Mouse (Mus musculus) hindbrain, embryonic 12.5 days (tissue): ENCODE results near the gene Rbm47. TPM values are rescaled to one million over a fixed set of nuclear protein-coding genes. Genes with fewer than 3 reads are reported as not detected.
"Not testable (repeated sequence)": the region's sequence is repeated elsewhere in the genome, so short reads cannot be mapped to it uniquely, and the experiment has no call there.

Experiments used
- ATAC-seq: fragments of 200-750 bp; cut with Nextera tagmentation; 2 replicates; pipeline ENCODE4 v1.8.0; 2017; ENCODE audit warnings: moderate TSS enrichment; ENCODE audit not compliant: low FRiP score
- H3K27ac ChIP-seq: fragments of 300-500 bp; sonication (generic); 2 replicates; pipeline ENCODE4 v1.5.1; 2016; ENCODE audit warnings: mild to moderate bottlenecking
- H3K27me3 ChIP-seq: fragments of 300-500 bp; sonication (generic); 2 replicates; pipeline ENCODE4 v1.6.1; 2016; ENCODE audit warnings: mild to moderate bottlenecking
- H3K36me3 ChIP-seq: fragments of 300-500 bp; sonication (generic); 2 replicates; pipeline ENCODE4 v1.6.1; 2016; ENCODE audit warnings: mild to moderate bottlenecking
- H3K4me1 ChIP-seq: fragments of 300-500 bp; sonication (generic); 2 replicates; pipeline ENCODE4 v1.6.1; 2016
- H3K4me2 ChIP-seq: fragments of 300-500 bp; sonication (generic); replicated peaks from 2 replicates; pipeline ENCODE4 v1.6.1; 2016; ENCODE audit warnings: mild to moderate bottlenecking
- H3K4me3 ChIP-seq: fragments of 300-500 bp; sonication (generic); 2 replicates; pipeline ENCODE4 v1.5.1; 2016; ENCODE audit warnings: mild to moderate bottlenecking
- H3K9ac ChIP-seq: fragments of 300-500 bp; sonication (generic); 2 replicates; pipeline ENCODE4 v1.6.1; 2016; ENCODE audit warnings: mild to moderate bottlenecking, moderate library complexity
- H3K9me3 ChIP-seq: fragments of 300-500 bp; sonication (generic); replicated peaks from 2 replicates; pipeline ENCODE4 v1.6.1; 2016; ENCODE audit warnings: mild to moderate bottlenecking
- WGBS: fragments of 180-500 bp; shearing (Covaris S2); methylation state at CpG from one replicate; pipeline ENCODE4 v1.1.7; 2016; 5-methylcytosine and 5-hydroxymethylcytosine counted together
- polyA plus RNA-seq: library from polyadenylated mRNA; unstranded; fragments of >200 nt; fragmentation: Nextera tagmentation; extraction: Ambion mirVana; gene quantifications from 2 replicates; pipeline ENCODE4 v1.2.1, GENCODE M21; 2016

The Rbm47 gene
- polyA plus RNA-seq, 1 experiment from 2014 or later, result 9.6 TPM

DNA sequence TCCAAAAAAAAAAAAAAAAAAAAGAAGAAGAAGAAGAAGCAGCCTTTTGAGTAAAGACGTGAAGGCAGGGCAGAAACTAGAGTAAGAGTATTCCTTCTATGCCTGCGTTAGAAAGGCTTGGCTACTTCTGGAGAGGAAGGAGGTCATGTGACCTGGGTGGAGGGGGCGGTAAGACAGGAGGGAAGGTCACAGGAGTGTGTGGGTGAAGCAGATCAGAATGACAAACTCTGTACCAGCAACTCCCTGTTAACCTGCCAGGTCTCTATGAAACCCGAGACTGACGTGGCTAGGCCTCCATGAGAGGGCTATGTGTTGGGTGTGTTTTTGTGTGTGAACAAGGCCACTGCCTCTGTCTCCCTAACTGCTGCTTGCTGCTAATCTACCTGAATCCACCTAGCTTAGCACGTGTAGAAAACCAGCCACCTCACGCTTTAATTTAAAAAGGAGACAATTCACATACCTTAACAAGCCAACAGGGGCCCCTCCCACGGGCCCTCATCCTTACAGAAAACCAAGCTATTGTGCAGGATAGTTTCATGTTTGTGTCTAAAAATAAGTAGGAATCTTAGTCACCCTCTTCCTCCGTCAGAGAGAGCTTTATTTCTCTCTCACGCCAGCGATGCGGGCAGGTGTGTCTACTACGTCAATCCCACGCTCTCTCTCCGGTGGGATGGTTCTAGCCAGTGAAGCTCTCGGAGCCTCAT is 17.7 kb upstream of the Rbm47 start:
- 84% methylated on average over 16 of the region's 16 CpGs for WGBS
- H3K4me1 ChIP-seq, result no peaks in the 10 kb centered on the region
- H3K4me2 ChIP-seq, result no peak overlapping the region
- ATAC-seq, result no peak
- H3K9ac ChIP-seq, result no peak overlapping the region
- H3K36me3 ChIP-seq, result no peaks in the 10 kb centered on the region
- no peak overlapping the region for H3K4me3 ChIP-seq
- H3K27me3 ChIP-seq, result no peaks in the 10 kb centered on the region
- H3K27ac ChIP-seq, result no peak overlapping the region
- H3K9me3 ChIP-seq, result no peaks in the 10 kb centered on the region

DNA sequence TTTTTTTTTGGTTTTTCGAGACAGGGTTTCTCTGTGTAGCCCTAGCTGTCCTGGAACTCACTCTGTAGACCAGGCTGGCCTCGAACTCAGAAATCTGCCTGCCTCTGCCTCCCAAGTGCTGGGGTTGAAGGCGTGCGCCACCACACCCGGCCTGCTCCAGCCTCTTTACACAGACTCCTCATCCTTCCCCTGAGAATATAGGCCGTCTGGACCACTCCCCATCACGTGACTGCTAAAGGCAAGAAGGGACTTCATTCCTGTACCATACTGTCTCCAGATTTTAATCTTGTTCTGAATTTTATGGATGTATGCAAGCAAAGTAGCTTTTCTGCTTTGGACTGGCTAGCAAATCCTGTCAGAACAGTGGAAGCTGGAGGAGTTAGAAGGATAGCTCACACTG is 15.7 kb upstream of the Rbm47 start:
- H3K9me3 ChIP-seq, H3K9ac ChIP-seq, H3K36me3 ChIP-seq, ATAC-seq, H3K27me3 ChIP-seq, H3K4me2 ChIP-seq, H3K27ac ChIP-seq, H3K4me3 ChIP-seq, H3K4me1 ChIP-seq: not testable (repeated sequence)
- 88% methylated on average over 6 of the region's 7 CpGs for WGBS

DNA sequence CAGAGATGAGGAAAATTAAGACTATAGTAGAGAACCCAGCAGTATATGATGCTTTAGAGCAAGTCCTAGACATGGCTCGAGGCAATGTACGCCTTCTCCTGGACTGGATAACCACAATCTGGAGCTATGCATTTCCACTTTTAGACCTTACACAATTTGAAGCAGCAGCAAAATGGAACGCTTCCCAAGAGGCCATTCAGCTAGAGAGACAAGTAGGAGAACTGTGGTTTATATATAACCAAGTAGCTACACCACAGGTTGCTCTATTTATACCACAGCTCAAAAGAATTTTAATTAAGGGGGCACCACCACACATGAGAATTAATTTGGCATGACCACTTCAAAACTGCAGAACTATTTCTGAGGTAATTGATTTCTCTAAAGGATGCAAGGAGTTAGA is 9.2 kb upstream of the Rbm47 start:
- Histone ChIP-seq H3K4me2 (no peak overlapping the region), H3K27me3 (no peaks in the 10 kb centered on the region), H3K4me1 (no peaks in the 10 kb centered on the region), H3K27ac (no peak overlapping the region), H3K9ac (no peak overlapping the region), H3K4me3 (no peak overlapping the region), H3K9me3 (no peaks in the 10 kb centered on the region), H3K36me3 (no peaks in the 10 kb centered on the region)
- 82% methylated on average over 3 of the region's 3 CpGs for WGBS
- no peak for ATAC-seq

DNA sequence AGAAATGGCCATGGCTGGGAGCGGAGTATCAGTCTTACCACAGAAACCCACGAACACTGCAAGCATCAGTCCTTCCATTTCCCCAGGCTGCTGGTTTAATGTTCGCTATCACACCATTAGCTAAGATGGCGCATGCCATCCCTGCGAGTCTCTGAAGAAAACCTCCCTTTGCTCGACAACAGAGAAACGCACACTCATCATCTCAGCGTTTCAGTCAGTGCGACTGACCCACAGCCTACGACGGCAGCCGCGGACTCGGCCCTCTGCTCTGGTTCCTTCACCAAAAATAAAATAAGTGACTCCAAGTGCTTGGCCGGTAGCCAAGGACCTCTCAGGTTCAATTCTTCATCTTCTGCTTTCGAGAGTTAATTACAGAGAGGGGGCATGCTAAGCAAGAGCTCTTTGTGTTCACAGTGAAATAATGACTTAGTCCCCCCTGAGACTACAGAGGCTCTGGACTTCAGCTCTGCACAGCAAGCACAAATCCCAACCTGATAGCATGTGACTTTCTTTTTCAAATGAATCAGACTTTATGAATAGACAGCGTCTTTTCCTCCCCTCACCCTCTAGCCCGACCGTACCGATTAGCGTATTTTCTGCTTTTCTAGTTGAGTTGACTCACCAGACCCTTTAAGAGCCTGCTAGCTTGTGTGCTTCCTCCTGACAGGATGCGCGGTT is 1.4 kb upstream of the Rbm47 start:
- Histone ChIP-seq H3K27ac (peak overlapping the region; percentile 40), H3K9me3 (no peaks in the 10 kb centered on the region), H3K9ac (no peak overlapping the region), H3K27me3 (no peaks in the 10 kb centered on the region), H3K4me2 (peak overlapping the region; percentile 20; the same call in 1 of the 2 replicates), H3K36me3 (no peaks in the 10 kb centered on the region), H3K4me1 (peaks cover 7% of the 10 kb centered on the region), H3K4me3 (no peak overlapping the region)
- 63% methylated on average over 23 of the region's 23 CpGs for WGBS
- ATAC-seq, result 0 out of 2 replicates have a peak, but pooled peaks have one; percentile 56

DNA sequence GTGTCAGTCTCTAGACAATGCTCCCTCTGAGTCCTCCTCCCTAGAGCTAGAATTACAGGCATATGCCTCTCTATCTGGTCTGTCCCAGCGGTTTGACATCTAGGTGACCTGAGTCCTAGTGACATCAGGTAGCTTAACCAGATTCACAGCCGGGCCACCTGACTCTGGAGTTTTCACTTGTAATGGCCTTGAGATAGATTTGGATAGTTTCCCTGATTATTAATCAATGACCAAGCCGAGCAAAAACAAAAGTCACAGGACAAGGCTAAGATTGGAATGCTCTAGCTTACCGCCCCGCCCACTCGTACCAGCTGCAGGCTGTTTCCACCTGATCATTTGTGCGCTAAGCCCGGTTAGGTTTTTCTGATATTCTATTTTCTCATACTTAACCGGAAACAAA is 2.3 kb downstream of the Rbm47 start:
- no peaks in the 10 kb centered on the region for H3K36me3 ChIP-seq
- peaks cover 7% of the 10 kb centered on the region for H3K4me1 ChIP-seq
- no peaks in the 10 kb centered on the region for H3K27me3 ChIP-seq
- no peak overlapping the region for H3K4me2 ChIP-seq
- no peak overlapping the region for H3K4me3 ChIP-seq
- 86% methylated on average over 9 of the region's 9 CpGs for WGBS
- ATAC-seq, result no peak
- H3K9ac ChIP-seq, result no peak overlapping the region
- H3K9me3 ChIP-seq, result no peaks in the 10 kb centered on the region
- H3K27ac ChIP-seq, result no peak overlapping the region

DNA sequence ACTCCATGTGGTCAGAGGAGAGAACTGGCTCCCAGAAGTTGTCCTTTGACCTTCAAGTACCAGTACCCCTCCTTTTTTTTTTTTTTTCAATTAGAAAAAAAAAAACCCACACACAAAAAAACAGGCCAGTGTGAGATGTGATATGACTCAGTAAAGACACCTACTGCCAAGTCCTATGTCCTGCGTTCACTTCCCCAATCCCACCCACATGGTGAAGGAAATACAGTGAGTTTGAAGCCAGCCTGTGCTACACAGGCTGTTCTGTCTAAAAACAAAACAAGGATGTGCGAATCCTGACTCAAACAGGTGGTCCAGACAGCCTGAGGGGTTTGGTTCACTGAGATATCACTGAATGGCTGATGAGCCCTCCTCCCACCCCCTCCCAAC is 3.8 kb downstream of the Rbm47 start:
- H3K27ac ChIP-seq, result no peak overlapping the region
- H3K9me3 ChIP-seq, result no peaks in the 10 kb centered on the region
- no peak for ATAC-seq
- WGBS, result 90% methylated on average over 2 of the region's 2 CpGs
- H3K9ac ChIP-seq, result no peak overlapping the region
- H3K36me3 ChIP-seq, result no peaks in the 10 kb centered on the region
- no peak overlapping the region for H3K4me3 ChIP-seq
- H3K4me1 ChIP-seq, result peaks cover under 1% of the 10 kb centered on the region; the same call in 1 of the 2 replicates
- H3K27me3 ChIP-seq, result no peaks in the 10 kb centered on the region
- no peak overlapping the region for H3K4me2 ChIP-seq

DNA sequence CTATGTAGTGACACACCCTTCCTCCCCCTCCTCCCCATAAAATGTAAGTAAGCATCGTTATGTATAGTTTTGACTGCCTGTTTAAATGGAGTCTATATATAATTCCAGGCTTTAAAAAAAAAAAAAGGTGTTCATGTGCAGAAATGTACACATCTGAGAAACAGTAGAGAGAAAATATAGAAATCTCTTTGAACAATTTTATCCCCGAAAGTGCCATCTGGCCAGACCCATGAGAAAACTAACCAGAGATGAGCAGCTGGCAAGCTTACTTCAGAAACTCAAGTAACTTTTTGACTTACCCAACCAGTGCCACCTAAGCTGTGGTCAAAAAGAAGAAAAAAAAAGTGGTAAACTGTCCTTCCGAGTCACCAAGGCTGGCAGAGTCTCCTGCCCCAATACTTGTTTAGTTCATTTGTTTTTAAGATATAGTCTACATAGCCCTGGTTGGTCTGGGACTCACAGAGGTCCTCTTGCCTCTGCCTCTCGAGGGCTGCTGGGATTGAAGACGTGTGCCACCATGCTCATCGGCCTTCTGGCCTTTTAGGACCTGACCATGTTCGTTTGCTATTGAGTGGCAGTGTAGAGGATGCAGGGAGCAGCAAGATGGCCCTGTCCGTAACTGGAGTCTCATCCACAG is 4.3 kb downstream of the Rbm47 start:
- ATAC-seq, result no peak
- Histone ChIP-seq H3K4me1 (no peaks in the 10 kb centered on the region), H3K4me2 (no peak overlapping the region), H3K27ac (no peak overlapping the region), H3K4me3 (no peak overlapping the region), H3K9me3 (no peaks in the 10 kb centered on the region), H3K27me3 (no peaks in the 10 kb centered on the region), H3K9ac (no peak overlapping the region), H3K36me3 (no peaks in the 10 kb centered on the region)
- 90% methylated on average over 8 of the region's 8 CpGs for WGBS

DNA sequence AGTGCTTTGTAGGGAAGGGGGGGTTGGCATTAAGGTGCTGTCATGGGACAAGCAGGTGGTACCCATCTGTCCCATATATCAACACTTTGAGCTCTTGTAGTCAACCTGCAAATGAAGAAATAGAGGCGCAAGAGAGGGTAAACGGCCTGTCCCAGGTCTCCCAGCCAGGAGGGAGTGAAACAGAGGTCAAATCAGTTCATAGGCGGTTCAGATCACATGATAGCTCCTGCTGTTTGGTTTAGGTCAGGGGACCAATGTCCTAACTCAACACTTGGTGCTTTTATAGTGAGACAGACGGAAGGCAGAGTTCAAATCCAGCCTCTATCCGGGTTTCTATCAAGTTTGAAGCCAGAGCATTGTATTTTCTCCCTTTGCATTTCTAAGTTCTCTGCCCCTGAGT is 6.0 kb downstream of the Rbm47 start:
- Histone ChIP-seq H3K36me3 (no peaks in the 10 kb centered on the region), H3K27ac (no peak overlapping the region), H3K4me1 (no peaks in the 10 kb centered on the region), H3K9ac (no peak overlapping the region), H3K4me2 (no peak overlapping the region), H3K27me3 (no peaks in the 10 kb centered on the region), H3K9me3 (no peaks in the 10 kb centered on the region), H3K4me3 (no peak overlapping the region)
- 86% methylated on average over 5 of the region's 5 CpGs for WGBS
- no peak for ATAC-seq

DNA sequence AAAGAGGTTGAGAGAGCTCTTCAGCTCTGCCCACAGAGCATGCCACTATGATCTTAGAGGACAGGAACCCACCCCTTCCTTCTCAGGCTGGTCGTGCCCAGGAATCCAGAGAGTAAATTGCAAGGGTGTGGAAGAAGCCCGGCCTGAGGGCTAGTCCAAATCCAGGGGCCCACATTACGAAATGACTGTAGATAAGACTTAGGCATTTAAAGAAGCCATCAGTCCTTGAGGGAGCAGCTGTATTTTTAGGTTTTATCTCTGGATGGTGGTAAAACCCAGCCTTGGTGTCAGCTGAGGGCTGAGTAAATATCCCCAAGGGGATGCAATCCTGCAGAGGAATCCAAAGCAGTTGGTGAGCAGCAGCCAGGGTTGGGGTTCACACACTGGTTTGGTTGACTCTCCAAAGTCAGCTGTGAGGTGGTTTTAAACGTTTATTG is 6.7 kb downstream of the Rbm47 start:
- Histone ChIP-seq H3K9me3 (no peaks in the 10 kb centered on the region), H3K4me3 (no peak overlapping the region), H3K36me3 (no peaks in the 10 kb centered on the region), H3K9ac (no peak overlapping the region), H3K27me3 (no peaks in the 10 kb centered on the region), H3K27ac (no peak overlapping the region), H3K4me1 (no peaks in the 10 kb centered on the region; the same call in 1 of the 2 replicates), H3K4me2 (no peak overlapping the region)
- 72% methylated on average over 4 of the region's 4 CpGs for WGBS
- ATAC-seq, result no peak

DNA sequence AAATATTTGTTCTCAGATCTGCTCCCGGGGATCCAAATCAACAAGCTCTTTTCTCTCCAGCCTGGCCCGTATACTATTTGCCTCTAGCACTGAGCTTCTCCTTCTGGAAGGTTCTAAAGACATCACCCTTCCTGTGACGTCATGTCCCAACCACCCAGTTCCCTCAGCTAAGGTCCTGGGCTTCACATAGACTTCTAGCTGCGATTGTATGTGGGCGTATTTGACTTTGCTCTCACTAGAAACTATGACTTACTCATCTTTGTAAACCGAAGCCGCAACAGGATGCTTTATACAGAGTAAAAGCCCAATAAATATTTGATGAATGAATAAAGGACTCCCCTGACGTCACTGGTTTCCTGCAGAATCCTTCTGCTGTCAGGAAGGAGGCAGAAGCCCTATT is 7.2 kb downstream of the Rbm47 start:
- Histone ChIP-seq H3K27me3 (no peaks in the 10 kb centered on the region), H3K9ac (no peak overlapping the region), H3K36me3 (no peaks in the 10 kb centered on the region), H3K9me3 (no peaks in the 10 kb centered on the region), H3K4me3 (no peak overlapping the region), H3K4me1 (no peaks in the 10 kb centered on the region; the same call in 1 of the 2 replicates), H3K4me2 (no peak overlapping the region), H3K27ac (no peak overlapping the region)
- 87% methylated on average over 8 of the region's 8 CpGs for WGBS
- no peak for ATAC-seq

DNA sequence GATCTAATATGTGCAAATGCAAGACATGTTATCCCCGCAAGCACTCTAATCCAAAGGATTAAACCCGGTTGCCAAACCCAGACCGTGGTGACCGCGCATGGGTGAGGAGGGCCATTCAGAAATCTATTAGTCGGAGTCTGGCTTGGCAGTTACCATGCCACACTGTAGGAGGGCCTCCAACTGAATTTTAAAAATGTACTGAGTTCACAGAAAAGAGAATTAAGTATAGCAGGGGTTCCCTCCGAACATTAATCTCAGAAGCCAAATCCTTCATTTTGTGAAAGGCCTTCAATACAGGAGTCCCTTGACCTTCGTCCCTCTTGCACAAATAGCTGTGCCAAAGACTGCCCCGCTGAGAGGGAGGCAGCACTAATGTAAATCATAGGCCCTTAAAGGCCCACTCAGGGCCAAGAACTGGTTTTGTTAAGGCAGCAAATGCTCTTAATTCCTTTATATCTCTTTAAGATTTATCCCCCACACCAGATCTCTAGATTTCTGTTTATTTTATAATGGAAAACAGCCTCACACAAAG is 16.4 kb downstream of the Rbm47 start:
- Histone ChIP-seq H3K4me3 (no peak overlapping the region), H3K36me3 (no peaks in the 10 kb centered on the region), H3K4me1 (peaks cover 2% of the 10 kb centered on the region), H3K4me2 (no peak overlapping the region), H3K9me3 (no peaks in the 10 kb centered on the region), H3K27me3 (peaks cover 29% of the 10 kb centered on the region), H3K9ac (no peak overlapping the region), H3K27ac (no peak overlapping the region)
- ATAC-seq, result no peak
- WGBS, result 53% methylated on average over 9 of the region's 9 CpGs

DNA sequence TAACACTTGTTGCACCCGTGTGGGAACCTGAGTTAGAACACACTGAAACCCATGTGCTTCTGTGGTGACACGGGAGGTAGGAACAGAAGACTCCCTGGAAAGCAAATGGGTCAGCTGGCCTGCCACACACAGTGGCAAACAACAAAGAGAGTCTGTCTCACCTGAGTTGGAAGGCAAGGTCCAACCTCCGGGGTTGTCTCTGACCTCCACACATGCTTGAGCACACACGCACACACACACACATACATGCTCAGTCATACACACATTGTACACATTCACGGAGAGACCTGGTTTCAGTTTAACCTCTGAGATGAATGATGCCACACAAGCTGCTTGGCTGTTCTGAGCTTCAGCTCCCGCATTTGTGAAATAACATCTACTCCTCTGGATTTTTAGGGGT is 18.3 kb downstream of the Rbm47 start:
- no peaks in the 10 kb centered on the region for H3K36me3 ChIP-seq
- H3K4me1 ChIP-seq, result peaks cover 14% of the 10 kb centered on the region
- H3K4me3 ChIP-seq, result no peak overlapping the region
- H3K27me3 ChIP-seq, result peaks cover 47% of the 10 kb centered on the region
- no peak overlapping the region for H3K4me2 ChIP-seq
- WGBS, result 77% methylated on average over 6 of the region's 6 CpGs
- H3K9ac ChIP-seq, result no peak overlapping the region
- H3K9me3 ChIP-seq, result no peaks in the 10 kb centered on the region
- H3K27ac ChIP-seq, result no peak overlapping the region
- ATAC-seq, result no peak
